Mouse (Mus musculus) ES-Bruce4 (cell line): ENCODE measurements at regions not wholly inside any gene's neighbourhood (a gene's known extent, or its start where the extent isn't known, plus 50 kb on each side); places are given as distances from the start of the nearest gene placed in this dataset.

Experiments used
- H3K27ac ChIP-seq: 2 replicates; pipeline ENCODE4 v1.5.1; 2012; ENCODE audit warnings: low read length, inconsistent platforms; ENCODE audit not compliant: insufficient read depth
- H3K27me3 ChIP-seq: 2 replicates; pipeline ENCODE4 v1.6.1; 2012; ENCODE audit warnings: mild to moderate bottlenecking, low read length, inconsistent platforms; ENCODE audit not compliant: control insufficient read depth, poor library complexity, insufficient read depth, severe bottlenecking
- H3K36me3 ChIP-seq: 2 replicates; pipeline ENCODE4 v1.6.1; 2012; ENCODE audit warnings: inconsistent platforms, mild to moderate bottlenecking, low read length, moderate library complexity; ENCODE audit not compliant: control insufficient read depth, poor library complexity, insufficient read depth, severe bottlenecking
- H3K4me1 ChIP-seq: one replicate; pipeline ENCODE4 v1.8.1; 2011; ENCODE audit warnings: low read length; ENCODE audit not compliant: control insufficient read depth, insufficient read depth
- H3K4me3 ChIP-seq: 2 replicates; pipeline ENCODE4 v1.5.1; 2011; ENCODE audit warnings: low read depth, mild to moderate bottlenecking, low read length
- H3K9ac ChIP-seq: 2 replicates; pipeline ENCODE4 v1.6.1; 2012; ENCODE audit warnings: low read depth, mild to moderate bottlenecking, inconsistent platforms; ENCODE audit not compliant: poor library complexity, severe bottlenecking
- H3K9me3 ChIP-seq: replicated peaks from 2 replicates; pipeline ENCODE4 v1.6.1; 2012; ENCODE audit warnings: mild to moderate bottlenecking, low read length, inconsistent platforms; ENCODE audit not compliant: control insufficient read depth, poor library complexity, insufficient read depth, severe bottlenecking
- CTCF ChIP-seq: IDR thresholded peaks from one replicate; pipeline ENCODE4 v1.8.1; 2011; ENCODE audit warnings: low read depth, low read length
- EP300 ChIP-seq: IDR thresholded peaks from 2 replicates; pipeline ENCODE4 v1.6.1; 2011; ENCODE audit warnings: low read depth, low read length; ENCODE audit not compliant: insufficient read depth
- POLR2A ChIP-seq: IDR thresholded peaks from one replicate; pipeline ENCODE4 v1.8.1; 2011; ENCODE audit warnings: low read length; ENCODE audit not compliant: insufficient read depth

DNA sequence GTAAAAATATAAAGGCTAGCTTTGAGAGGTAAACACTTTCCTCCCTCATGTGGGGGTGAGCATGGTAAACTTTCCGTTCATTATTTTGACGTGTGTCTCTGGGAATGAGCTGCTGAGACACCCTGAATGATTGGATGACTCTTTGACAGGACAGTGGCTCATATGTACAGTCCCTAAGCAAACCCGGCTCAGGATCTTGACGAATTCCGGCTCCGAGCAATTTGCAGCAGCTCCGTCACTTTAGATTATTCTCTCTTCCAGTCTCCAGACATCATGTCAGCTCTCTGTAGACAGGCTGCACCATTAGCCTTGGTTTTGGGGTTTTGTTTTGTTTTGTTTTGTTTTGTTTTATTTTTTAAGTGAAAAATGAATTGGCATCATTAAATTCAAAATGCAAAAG, 194.0 kb downstream of the 1700009N14Rik start:
- no peaks in the 10 kb centered on the region for H3K4me1 ChIP-seq
- TF ChIP-seq CTCF: no peak
- H3K4me3 ChIP-seq: no peak overlapping the region
- no peaks in the 10 kb centered on the region for H3K9me3 ChIP-seq
- no peaks in the 10 kb centered on the region for H3K27me3 ChIP-seq
- no peak overlapping the region for H3K9ac ChIP-seq
- H3K27ac ChIP-seq: no peak overlapping the region
- H3K36me3 ChIP-seq: no peaks in the 10 kb centered on the region

DNA sequence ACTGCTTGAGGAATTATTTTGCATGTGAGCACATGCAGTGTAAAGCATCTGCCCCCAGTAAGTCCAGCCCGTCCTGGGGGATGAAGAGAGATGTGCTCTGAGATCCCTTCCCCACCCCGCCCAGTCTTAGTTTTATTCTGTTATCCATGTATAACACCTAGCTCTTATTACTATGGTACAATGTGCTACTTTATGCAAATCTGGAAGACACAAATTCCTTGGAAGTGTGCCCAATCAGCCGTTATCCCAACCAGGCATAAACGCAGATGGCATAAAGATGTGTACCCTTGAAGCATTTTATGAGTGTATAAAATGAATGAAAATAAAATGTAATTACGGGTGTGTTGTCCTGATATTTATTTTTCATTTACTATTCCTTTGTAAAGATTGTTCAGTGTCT, 194.8 kb downstream of the 1700009N14Rik start:
- TF ChIP-seq CTCF: no peak
- TF ChIP-seq POLR2A: no peak
- TF ChIP-seq EP300: no peak
- Histone ChIP-seq H3K4me1 (no peaks in the 10 kb centered on the region), H3K9ac (no peak overlapping the region), H3K27me3 (no peaks in the 10 kb centered on the region), H3K27ac (no peak overlapping the region), H3K4me3 (no peak overlapping the region), H3K36me3 (no peaks in the 10 kb centered on the region), H3K9me3 (no peaks in the 10 kb centered on the region)

DNA sequence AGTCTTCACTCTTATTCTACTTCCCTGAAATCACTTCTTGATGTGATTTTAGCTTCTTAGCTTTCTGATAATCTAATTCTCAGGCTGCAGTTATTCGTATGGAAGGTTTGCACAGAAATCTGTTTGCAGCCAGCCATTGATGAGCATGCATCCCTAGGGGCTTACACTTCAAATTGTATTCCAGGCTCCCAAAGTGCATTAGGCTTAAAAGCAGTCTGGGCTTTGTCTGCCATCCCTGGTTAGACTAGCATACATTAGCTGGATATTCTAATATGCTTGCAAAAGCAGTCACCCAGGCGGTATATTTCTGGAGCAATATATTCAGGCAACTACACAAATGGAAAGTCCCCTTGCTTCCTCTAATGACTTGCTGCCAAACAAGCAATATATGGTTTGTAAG, 210.4 kb downstream of the 1700009N14Rik start:
- Histone ChIP-seq H3K4me1 (no peaks in the 10 kb centered on the region), H3K4me3 (no peak overlapping the region), H3K27me3 (no peaks in the 10 kb centered on the region), H3K27ac (no peak overlapping the region), H3K9me3 (no peaks in the 10 kb centered on the region), H3K36me3 (no peaks in the 10 kb centered on the region), H3K9ac (no peak overlapping the region)
- no peak for TF ChIP-seq POLR2A
- TF ChIP-seq CTCF: no peak
- no peak for TF ChIP-seq EP300

DNA sequence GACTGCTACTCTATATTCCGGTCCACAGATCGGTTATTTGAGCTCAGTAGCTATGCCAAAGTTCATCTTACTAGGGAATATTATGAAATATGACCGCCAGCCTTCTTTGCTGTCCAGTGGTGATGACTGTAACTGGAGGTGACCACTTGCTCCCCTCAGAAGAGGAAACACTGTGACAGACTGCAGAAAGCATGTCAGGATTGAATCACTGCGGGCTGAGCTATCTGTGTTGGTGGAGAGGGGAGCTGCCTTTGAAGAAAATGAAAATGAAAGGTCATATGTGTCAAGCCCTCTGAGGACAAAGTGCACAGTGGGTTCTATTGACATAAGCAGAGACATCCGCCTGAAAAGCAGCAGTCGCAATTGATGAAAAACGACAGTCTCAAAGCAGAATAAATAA, 222.5 kb downstream of the 1700009N14Rik start:
- H3K36me3 ChIP-seq: no peaks in the 10 kb centered on the region
- H3K4me1 ChIP-seq: no peaks in the 10 kb centered on the region
- peaks cover 2% of the 10 kb centered on the region; the same call in 1 of the 2 replicates for H3K9me3 ChIP-seq
- H3K9ac ChIP-seq: no peak overlapping the region
- TF ChIP-seq EP300: no peak
- no peak for TF ChIP-seq POLR2A
- TF ChIP-seq CTCF: no peak
- H3K4me3 ChIP-seq: no peak overlapping the region
- H3K27me3 ChIP-seq: no peaks in the 10 kb centered on the region
- H3K27ac ChIP-seq: no peak overlapping the region

DNA sequence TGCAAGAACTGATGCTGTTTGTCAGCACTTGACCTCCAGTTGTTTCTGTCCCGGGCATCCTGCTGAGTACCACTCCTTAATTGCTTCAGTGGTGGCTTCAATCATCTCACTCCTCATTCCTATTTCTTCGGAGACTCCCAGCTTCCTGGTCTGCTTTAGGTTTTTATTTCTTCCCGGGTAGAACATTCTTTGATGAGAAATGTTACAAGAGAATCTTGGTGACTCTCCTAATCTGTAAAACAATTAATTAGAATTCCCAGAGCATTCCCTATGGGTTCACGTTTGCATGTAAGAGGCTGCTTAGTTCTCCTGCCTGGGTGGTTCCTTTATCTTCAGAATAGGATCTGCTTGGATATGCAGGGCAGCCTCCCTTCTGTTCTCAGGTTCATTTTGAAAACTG, 245.1 kb downstream of the 1700009N14Rik start:
- Histone ChIP-seq H3K4me1 (no peaks in the 10 kb centered on the region), H3K27ac (no peak overlapping the region), H3K9me3 (no peaks in the 10 kb centered on the region), H3K27me3 (no peaks in the 10 kb centered on the region), H3K9ac (no peak overlapping the region), H3K4me3 (no peak overlapping the region), H3K36me3 (no peaks in the 10 kb centered on the region)
- no peak for TF ChIP-seq CTCF
- no peak for TF ChIP-seq EP300
- no peak for TF ChIP-seq POLR2A

DNA sequence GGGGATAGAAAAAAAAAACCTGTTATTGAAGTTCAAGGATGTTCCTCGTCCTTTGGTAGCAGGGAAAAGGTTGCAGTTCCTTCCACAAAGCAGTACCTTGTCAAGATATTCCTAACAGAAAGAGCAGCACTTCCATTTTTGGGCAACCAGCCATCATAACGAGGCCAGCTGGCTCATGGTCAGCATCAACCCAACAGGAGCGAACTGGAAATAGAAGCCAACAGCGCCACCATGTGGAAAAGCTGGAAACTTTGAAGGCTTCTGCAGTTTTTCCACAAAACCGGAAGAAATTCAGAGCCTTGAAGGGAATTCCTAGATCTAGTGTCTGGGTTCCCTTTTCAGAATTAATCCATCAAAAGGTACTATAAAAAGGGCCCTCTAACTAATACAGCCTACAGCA, 247.5 kb downstream of the 1700009N14Rik start:
- Histone ChIP-seq H3K4me3 (no peak overlapping the region), H3K27ac (no peak overlapping the region), H3K9ac (no peak overlapping the region), H3K4me1 (no peaks in the 10 kb centered on the region), H3K9me3 (no peaks in the 10 kb centered on the region), H3K36me3 (no peaks in the 10 kb centered on the region), H3K27me3 (no peaks in the 10 kb centered on the region)
- no peak for TF ChIP-seq POLR2A
- TF ChIP-seq CTCF: peak; percentile 41
- TF ChIP-seq EP300: no peak
